Mouse (Mus musculus) stomach, postnatal 0 days (tissue): ENCODE measurements at regions not wholly inside any gene's neighbourhood (a gene's known extent, or its start where the extent isn't known, plus 50 kb on each side); places are given as distances from the start of the nearest gene placed in this dataset.

Experiments
- CTCF ChIP-seq: IDR thresholded peaks from 2 replicates; pipeline ENCODE4 v1.5.1; 2016; ENCODE audit warnings: antibody characterized with exemption, low read depth, mild to moderate bottlenecking, moderate library complexity
- EP300 ChIP-seq: optimal IDR thresholded peaks from 2 replicates; pipeline ENCODE3; 2016; ENCODE audit warnings: antibody characterized with exemption

DNA sequence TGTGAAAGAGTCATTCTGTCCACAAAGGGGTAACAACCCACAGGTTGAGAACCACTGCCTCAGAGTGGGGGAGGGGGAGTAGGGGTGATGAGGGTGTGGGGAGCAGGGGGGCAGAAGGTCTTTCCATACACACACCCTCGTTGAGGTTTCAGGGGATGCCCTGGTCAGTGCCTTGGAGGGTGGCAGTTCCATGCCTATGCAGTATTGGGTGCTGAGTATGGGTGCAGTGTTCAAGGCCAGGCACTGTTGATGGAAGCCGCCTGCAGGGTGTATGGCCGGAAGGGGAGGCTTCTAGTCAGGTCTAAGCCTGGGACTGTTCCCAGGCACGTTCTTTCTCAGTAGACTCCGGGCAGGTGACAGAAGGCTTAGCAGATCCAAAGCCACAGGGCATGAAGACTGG, 234.1 kb downstream of the 3100002H09Rik start:
- TF ChIP-seq CTCF (no peak), EP300 (no peak)
